Mouse (Mus musculus) monocyte, adult 2 months (primary cell): ENCODE measurements around the gene Mgll.

Experiments used
- DNase-seq, 2 experiments: peaks; one replicate each; pipeline ENCODE4 v3.0.0; 2022; ENCODE audit warnings: low spot score in 2 of 2, low read depth in 1 of 2

Gene Mgll

DNA sequence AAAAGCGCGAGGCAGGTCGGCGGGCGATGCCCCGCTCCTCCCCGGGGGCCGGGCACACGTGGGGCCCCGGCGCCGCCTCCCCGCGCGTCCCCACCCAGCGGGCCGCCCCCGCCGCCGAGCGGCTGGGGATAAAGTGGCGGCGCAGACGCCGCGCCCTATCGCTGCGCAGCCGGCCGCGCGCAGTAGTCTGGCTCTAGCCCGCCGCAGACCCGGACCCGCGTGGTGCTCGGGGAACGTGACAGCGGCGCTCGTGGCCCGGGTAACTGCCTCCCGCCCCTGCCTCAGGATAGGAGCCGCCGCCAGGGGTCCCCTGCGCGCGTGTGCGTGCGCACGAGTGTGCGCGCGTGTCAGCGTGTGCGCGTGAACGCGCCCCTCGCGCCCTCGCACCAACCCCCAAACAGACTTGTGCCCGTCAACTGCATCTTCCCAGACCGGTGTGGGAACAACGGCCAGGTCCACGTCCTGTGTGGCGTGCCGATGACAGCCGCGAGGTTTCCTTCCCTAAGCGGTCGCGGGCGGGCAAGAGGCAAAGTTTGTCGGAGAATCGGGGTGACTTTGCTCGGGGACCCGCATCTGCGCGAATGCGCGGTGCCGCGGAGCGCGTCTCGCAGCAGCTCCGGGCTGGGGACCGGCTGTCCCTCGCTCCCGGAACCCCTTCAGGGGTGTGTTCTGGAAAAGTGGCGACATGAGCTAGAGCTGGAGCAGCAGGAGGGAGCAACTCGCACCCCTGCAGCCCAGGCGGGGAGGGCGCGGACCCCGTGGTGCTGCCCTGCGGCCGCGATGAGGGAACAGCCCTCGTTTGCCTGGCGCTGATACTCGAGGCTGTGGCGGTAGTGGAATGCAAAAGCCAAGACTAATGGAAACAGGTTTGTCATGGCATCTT is at the start of gene Mgll:
TSS of gene Mgll (plus strand) at position 100 of the 883 bp plus-strand sequence.
- no peak for DNase-seq

DNA sequence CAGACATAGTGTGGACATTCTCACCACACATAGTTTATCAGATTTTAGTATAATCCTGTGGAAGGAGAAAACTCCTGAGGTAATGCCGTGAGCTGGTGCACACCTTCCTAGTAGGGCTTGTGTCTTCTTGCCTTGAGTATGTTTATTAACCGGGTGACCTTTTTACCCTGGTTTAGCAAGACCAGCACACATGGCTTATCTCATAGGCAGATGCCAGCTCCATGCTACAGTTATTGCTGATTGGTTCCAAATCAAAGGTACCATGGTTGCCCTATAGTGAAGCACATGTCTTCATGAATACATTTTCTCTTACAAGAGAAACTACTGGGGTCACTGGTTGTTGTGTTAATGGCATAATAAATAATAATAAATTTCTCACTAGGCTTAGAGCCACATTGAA is 48.4 kb upstream of the Mgll start:
- DNase-seq = no peak

DNA sequence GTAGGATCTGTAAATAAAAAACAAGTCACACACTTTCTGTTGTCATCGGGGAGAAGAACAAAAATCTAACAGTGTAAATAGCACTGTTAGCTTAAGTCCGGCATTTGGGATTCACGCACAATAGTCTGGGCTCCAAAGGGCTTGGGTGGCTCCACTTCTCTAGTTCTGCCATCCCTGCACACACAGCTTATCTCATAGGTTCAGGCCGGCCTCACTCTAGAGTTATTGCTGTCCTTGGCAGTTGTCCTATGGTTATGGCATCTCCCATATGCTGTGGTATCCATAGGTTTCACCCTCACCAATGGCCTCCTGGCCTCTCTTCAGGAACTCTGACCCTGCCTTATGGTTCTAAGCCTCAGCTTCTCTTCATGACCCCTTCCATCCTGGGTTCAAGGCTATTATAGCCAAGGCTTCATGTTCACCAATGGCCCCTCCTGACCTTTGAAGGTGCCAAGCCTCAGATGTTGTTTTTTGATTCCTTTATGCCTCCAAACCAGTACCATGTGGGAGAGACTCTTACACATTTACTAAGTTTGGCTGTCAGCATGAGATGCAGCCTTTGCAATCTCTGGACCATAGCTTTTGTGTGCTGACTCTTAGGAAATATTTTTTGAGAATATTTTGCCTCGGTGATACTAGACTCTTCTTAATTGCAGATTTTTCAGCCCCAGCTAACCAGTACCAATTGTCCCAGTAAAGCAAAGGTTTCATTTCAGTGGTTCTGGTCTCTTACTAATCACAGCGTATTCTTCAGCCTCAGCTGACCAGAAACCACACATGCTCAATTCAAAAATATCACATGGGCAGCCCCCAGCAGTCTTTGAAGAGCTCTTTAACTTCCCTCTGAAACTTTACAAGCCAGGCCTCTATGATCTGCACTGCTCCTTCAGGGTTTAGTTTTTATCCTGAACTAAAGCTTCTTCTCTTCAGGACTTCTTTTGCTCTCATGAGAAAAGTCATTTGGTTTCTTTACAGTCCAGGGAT is 47.2 kb upstream of the Mgll start:
- DNase-seq = no peak

DNA sequence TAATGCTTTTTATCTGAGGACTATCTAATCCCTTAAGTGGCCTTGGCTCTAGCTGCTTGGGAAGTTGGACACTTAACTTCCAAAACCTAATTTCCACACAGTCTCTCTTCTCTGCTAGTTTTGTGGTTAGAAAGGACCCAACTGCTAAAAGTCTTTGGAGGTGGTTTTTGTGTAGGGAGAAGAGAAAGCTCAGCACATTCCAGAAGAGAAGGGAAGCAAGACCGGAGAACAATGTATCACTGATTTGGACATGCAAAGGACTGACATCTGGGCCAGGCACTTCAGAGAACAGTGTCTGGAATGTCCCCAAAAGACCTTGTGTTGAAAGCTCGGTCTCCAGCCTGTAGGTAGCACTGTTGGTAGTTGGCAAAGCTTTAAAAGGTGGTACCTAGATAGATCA is 46.5 kb upstream of the Mgll start:
- DNase-seq = no peak

DNA sequence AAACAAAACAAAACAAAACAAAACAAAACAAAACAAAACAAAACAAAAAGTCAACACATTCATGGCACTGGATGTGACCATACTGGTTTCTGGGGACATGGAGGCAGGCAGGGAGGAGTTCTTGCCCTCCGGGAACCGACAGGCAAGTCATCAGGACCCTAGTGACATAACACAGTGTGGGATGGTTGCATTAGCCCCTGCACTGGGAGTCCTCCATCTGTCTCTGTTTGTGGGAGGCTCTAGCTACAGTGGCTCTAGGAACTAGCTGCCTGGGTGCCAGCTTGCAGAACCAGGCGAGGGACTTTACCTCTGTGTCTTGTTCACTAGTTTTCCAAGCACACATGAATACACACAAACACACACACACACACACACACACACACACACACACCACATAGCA is 43.2 kb upstream of the Mgll start:
- DNase-seq = no peak

DNA sequence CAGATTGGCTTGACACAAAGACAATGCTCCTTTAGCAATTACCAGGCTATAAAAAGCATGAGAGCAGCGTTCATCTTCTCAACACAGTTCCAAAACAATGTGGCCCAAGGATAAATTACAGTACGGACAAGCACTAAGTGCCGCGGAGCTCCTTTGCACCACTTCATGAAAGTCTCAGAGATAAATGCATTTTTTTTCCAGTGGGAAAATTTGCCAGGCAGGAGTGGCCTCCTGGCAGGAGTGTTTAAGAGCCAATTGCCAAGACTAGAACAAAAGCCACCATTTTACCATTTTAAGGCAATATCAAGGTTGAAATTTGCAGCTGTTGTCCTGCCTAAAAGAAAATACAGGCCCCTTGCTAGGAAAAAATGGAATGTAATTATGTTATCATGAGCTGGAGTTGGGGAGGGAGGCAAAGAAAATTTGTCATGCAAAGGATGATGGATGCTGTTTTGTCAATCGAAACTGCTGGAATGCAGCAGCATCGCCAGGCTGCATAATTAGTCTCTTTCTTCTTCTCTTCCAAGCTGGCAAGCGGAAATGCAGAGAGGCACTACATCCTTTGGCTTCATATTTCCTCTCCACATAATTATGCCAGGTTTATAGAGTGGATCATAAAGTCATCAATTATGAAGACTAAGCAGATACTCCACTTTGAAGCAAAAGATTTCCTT is 40.7 kb upstream of the Mgll start:
- no peak for DNase-seq

DNA sequence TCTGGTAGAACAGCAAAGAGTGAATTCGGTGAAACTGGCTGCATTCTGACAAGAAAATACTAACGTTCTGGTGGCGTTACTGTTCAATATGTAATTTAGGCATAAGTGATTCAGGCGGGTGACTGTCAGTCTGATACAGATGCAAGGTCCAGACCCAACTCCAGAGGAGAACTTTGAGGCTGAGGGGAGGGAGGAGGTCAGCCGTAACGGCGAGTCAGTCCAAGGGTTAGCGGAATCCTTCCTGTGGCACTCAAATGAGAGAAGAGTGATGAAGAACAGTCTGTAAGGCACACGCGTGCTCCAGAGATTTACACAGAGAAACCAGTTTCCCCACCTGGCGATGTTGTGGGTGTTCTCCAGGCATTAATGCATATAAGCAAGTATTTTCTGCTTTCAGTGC is 36.0 kb upstream of the Mgll start:
- DNase-seq = no peak

DNA sequence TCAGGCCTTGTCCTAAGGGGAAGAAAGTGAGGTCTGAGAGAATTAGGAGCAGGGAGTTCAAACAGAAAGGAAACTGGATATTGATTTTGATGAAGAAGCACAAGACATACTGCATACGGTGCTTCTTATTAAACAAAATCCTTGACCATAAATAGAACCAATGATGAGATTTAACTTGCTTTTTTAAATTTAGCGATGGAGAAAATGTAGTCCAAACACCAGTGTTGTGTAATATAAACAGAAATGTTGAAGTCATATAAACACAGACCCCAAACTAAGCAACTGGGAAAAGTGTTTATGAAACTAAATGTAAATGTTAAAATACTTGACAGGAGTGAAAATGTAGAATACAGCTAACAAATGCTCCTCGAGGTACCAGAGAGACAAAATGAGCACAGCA is 35.5 kb upstream of the Mgll start:
- no peak for DNase-seq

DNA sequence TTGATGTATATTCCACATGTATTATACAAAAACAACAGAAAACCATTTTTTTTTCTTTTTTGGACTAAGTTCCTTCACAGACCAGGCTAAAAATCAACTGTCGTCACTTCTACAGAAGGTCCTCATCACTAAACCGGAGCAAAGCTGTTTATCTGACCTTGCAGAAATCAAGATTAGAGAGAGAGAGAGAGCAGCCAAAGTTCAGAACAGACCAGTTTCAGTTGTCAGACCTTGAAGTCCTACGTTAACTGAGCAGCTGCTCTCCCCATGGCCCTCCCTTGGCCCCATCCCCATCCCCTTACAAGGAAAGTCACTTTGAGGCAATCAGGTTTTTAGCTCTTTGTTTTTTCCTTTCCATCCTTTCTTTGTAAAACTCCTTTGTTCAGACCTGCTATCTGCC is 34.0 kb upstream of the Mgll start:
- DNase-seq = no peak

DNA sequence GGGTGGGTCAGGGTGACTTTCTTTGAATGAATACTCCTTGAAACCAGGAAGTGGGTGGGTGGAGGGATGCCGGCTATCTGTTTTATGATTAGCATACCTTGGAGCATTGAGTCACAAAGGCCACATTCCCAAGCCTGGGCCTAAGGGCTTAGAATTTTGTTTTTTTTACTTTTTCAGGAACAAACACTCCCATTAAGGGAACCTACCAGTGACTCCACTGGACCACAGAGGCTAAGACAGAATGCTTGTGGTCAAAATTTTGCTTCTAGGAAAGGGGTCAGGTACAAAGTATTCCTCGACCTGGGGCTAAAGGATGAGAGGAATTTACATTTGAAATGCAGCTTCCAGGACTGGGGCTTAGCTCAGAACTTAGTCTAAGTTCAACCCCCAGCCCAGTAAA is 32.9 kb upstream of the Mgll start:
- no peak for DNase-seq

DNA sequence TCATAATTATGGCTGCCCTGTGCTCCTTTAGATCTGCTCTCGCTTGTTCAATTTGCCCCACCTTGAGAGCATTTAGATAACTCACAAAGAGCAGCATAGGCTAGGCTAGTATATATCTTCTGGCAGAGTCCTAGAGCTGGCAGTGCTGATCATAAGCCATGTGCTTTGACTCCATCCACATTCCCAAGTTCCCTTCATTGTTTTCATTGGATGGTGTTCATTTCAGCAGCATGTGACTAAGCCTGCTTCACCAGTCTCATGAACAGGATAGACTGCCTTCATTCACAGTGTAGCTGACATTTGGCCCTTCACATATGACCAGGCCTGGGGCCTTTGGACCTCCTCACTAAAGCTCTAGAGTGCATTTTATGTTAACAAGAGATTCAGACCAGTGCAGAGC is 21.3 kb upstream of the Mgll start:
- no peak for DNase-seq

DNA sequence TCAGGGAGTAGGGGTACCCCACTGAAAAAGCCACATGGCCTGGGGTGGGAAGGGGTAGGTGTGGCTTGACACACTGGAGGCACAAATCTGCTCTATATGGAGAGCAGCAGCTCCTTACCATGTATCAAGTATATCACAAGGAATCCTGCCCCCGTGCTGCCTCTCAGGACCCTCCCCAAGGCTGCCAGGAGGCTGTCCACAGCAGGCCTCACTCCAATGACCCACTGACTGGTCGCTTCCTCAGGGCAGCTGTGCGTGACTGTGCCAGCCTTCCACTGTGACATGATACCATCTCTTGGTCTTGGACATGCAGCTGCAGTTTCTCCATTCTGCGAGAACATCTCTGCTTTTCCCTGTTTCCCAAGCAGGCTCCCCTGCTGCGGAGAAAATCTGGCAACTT is 20.5 kb upstream of the Mgll start:
- DNase-seq = no peak

DNA sequence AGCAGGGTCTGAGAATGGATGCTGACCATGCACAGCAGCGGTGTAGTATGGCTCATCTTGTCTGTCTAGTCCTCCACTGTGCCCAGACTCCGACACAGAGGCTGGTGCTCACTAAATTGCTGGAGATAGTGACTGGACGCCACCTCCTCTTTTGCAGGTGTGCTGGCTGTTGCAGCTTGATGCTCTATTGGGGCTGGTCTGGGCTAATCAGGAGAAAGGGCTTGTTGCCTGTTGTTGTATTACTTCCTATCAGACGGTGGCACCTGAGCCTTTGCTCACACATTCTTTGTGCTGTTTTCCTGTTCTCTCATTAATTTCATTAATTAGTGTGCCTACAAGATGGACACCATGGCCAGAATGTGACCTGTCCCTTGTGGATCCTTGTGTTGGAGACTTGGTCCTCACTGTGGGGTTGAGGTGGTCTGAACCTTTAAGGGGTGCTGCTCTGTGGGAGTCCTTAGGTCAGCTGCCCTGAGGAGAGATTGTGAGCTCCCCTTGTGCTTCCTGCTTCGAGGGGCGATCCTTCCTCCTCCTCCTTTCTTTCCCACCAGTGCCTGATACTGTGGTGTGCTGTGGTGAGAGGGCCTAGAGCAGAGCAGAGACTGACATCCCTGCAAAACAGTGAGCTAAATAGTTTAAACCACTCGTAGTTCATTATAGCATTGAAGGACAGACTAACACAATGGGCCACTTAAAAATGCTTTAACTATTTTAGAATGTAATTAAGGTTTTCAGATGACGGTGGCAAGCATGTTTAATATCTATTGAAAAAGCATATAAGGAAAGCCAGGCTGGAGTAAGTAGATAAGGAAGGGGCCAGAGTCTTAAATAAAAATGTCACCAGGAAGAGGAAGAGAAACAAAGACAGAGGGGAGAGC is 15.6 kb upstream of the Mgll start:
- no peak for DNase-seq

DNA sequence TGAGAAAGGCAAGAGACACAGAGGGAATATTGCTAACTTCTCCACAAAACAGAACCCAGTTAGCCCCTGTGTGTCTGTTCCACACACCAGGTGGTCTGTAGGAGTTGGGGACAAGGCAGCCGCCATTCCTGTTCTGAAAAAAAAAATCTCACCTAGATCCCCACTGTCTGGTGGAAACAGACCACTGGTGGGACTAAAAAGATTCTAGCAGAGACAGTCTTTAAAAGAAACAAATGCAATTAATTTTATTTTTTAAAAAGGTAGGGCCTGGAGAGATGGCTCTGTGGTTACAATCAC is 15.0 kb upstream of the Mgll start:
- DNase-seq = no peak

DNA sequence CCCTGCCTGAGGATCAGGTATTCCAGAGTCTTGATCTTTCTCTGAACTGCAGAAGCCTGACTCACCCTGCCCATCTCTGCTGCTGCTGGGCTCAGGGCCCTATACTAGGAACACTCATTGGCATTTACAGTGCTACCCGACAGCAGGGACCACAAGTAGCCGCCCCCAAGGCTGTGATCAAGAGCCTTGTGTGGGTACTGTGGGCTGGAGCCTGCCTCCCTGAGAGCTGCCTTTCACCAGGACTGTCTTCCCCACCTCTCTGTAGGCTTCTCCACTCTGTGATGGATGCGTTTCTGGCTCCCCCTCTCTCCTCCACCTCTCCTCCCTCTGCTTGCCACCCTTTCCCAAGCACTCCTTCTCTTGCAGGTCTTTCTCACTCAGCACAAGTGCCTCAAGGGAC is 12.9 kb upstream of the Mgll start:
- no peak for DNase-seq

DNA sequence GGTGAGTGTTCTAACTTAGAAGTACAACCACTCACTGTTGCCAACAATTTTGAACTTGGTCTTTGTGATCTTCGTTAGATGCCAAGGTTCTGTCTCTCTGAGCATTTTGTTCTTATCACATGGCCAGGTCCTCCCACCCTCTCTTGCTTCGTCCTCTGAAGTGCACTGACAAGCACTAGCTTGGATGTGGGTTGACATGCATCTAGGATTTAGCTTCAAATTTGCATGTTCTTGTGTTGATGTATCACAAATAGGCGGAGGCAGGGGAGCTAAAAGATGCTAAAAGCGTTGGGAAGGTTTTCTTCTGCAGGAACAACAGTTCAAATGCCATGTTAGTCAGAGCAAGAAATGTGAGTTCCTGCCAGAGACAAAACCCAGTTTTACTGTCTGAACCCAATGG is 12.1 kb upstream of the Mgll start:
- DNase-seq = no peak

DNA sequence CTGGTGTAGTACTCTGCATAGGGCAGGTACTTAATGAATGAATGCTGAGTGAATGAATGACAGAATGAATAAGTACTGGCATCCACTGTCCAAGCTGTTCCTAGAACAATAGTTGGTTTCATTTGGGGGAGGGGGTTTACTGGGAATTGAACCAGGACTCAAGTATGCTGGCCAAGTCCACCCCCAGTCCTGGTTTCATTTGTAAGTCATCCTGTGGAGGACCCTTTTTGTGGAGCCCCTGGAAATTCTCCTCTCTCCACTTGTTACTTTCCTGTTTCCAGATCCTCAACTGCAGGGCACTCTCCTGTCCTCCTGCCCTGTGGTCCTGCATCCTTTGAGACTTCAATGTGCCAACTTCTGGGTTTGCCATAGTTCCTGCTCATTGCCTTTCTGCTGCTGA is 10.9 kb upstream of the Mgll start:
- DNase-seq = no peak

DNA sequence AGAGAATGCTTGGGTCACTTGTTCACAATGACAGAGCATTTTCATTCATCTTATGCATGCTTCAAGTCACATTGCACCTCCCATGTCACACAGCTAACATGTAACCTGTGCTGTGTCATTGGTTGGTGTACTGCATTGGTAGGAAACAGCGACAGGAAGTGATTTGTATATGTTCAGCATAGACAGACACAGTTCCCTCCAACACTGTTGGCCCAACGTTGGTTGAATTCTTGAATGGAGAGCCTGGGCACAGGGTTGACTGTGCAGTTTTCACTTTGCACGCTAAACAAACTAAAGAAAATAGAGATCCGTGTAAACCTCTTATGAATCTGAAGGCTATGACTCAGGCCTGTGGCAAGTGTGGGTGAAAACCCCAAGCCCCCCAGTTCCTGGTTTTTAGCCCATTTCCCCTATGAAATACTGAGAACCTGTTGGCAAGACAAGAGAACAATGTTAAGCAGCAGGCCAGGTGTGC is 10.0 kb upstream of the Mgll start:
- no peak for DNase-seq

DNA sequence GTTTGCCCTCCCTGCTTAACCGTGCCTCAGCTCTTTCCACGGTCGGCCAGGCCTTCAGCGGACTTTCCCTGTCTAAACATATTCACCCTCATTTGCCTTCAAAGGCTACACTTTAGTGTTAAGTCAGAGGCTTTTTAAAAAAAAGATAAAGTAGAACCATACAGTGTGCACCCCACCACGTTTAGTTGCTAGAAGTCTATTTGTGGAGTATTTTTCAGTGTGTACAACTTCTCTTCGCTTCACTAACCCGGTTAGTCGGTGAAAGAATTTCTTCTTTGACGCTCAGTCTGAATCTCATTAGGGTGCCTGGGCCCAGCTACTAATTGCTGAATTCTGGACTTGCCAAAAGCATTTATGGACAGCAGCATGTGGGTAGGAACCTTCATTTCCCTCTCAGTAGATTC is 8.8 kb upstream of the Mgll start:
- DNase-seq = no peak

DNA sequence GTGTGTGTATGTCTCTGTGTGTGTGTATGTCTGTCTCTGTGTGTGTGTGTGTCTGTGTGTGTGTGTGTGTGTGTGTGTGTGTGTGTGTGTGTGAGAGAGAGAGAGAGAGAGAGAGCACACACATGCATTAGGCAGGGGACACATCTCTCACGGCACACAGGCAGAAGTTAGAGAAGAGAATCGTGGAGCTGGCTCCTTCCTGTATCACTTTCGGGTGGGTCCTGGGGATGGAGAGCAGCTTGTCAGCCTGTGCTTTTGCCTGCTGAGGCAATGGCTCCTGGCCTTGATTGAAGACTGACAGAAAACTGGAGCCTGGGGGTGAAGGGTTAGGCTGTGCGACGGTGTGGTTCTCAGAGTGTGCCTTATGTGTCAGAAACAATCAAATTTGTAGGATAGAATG is 8.2 kb upstream of the Mgll start:
- no peak for DNase-seq
